Mouse (Mus musculus): ENCODE results near the gene Bloc1s6. TPM values are rescaled to one million over a fixed set of nuclear protein-coding genes. Genes with fewer than 3 reads are reported as not detected.

Gene Bloc1s6
- polyA plus RNA-seq, 2 experiments, result 38.5 to 40.6 TPM

DNA sequence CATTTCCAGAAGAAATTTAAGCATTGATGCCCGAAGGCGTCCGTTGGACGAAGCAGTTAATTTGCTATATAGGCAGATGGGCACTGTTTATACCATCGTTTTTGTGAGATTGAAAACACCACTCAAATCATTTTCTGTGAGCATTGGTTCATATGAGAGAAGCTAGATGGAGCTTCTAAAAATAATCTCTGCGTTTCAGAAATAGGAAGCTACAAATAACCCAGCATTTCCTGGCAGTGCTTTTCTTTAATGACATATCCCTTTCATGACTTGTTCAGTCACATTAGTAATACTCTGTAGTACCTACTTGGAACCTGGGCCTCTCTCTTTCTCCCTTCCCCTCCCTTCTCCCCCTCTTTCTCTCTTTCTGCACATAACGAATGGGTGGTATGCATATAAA lies 720 bp downstream of the Bloc1s6 start:
- TF ChIP-seq POLR2A (IDR thresholded peaks at IDR 0.05; ENCODE audit: borderline replicate concordance, extremely low read depth, insufficient read depth, insufficient read length), result no peak
- Histone ChIP-seq H3K36me3 (ENCODE audit: control insufficient read depth, insufficient read depth, low read length) (0 out of 2 replicates have a peak, but pooled peaks cover 6% of the 10 kb centered on the region), H3K27me3 (ENCODE audit: control insufficient read depth, insufficient read depth, low read length) (no peaks in the 10 kb centered on the region), H3K9ac (ENCODE audit: low read depth, low read length, severe bottlenecking) (peak overlapping the region; percentile 86), H3K4me1 (ENCODE audit: control insufficient read depth, insufficient read depth, low read length) (peaks cover 8% of the 10 kb centered on the region), H3K27ac (replicated peaks; ENCODE audit: low read depth, low read length) (peak overlapping the region; percentile 92; the same call in 1 of the 2 replicates), H3K4me3 (replicated peaks; ENCODE audit: low read length) (peak overlapping the region; percentile 69), H3K4me2 (replicated peaks; ENCODE audit: low read depth, low read length, severe bottlenecking) (peak overlapping the region; percentile 53), H3K9me3 (ENCODE audit: control insufficient read depth, low read length) (no peaks in the 10 kb centered on the region)
- WGBS, result 23% methylated on average over 7 of the region's 7 CpGs
- ATAC-seq (ENCODE audit: low FRiP score, low read depth) (no peak), DNase-seq (ENCODE audit: low spot score) (no peak)

GRCm38 (mm10) chr2:122746461-122746860 lies 8.2 kb downstream of the Bloc1s6 start:
- H3K27me3 ChIP-seq (ENCODE audit: control insufficient read depth, insufficient read depth, low read length), result no peaks in the 10 kb centered on the region
- no peak for DNase-seq (ENCODE audit: low spot score)
- WGBS, result 93% methylated on average over 9 of the region's 9 CpGs
- no peak overlapping the region for H3K4me2 ChIP-seq (replicated peaks; ENCODE audit: low read depth, low read length, severe bottlenecking)
- H3K9ac ChIP-seq (ENCODE audit: low read depth, low read length, severe bottlenecking), result no peak overlapping the region
- TF ChIP-seq POLR2A (IDR thresholded peaks at IDR 0.05; ENCODE audit: borderline replicate concordance, extremely low read depth, insufficient read depth, insufficient read length), result no peak
- H3K27ac ChIP-seq (replicated peaks; ENCODE audit: low read depth, low read length), result no peak overlapping the region
- H3K4me1 ChIP-seq (ENCODE audit: control insufficient read depth, insufficient read depth, low read length), result no peaks in the 10 kb centered on the region
- no peak overlapping the region for H3K4me3 ChIP-seq (replicated peaks; ENCODE audit: low read length)
- ATAC-seq (ENCODE audit: low FRiP score, low read depth), result no peak
- H3K36me3 ChIP-seq (ENCODE audit: control insufficient read depth, insufficient read depth, low read length), result peaks cover 42% of the 10 kb centered on the region
- no peaks in the 10 kb centered on the region for H3K9me3 ChIP-seq (ENCODE audit: control insufficient read depth, low read length)

DNA sequence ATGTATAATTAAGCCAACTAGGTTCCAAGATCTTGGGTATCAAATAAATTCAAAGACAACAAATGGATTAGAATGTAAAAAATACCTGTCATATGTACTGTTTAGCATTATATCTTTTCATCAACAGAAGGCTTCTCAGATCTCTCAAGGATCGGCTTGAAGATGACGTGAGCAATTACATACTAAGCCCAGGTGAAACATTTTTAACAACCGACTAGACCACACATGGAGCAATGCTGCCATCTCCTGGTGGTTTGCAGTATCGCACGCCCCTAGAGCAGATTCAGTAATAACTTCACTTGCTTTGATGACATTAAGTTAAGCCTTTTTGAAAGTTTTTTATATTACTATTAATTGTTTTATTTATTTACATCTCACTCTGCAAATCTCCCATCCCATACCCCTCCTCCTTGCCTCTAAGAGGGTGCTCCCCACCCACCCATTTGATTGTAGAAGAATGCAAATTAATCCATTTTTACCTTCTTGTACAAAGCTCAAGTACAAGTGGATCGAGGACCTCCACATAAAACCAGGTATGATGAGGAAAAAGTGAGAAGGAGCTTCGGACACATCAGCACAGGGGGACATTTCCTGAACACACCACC lies 15.5 kb downstream of the Bloc1s6 start:
- no peak overlapping the region for H3K27ac ChIP-seq (replicated peaks; ENCODE audit: low read depth, low read length)
- H3K27me3 ChIP-seq (ENCODE audit: control insufficient read depth, insufficient read depth, low read length), result no peaks in the 10 kb centered on the region
- DNase-seq (ENCODE audit: low spot score), result peak; percentile 74
- H3K36me3 ChIP-seq (ENCODE audit: control insufficient read depth, insufficient read depth, low read length), result no peaks in the 10 kb centered on the region
- H3K4me1 ChIP-seq (ENCODE audit: control insufficient read depth, insufficient read depth, low read length), result no peaks in the 10 kb centered on the region
- no peaks in the 10 kb centered on the region for H3K9me3 ChIP-seq (ENCODE audit: control insufficient read depth, low read length)
- no peak overlapping the region for H3K4me3 ChIP-seq (replicated peaks; ENCODE audit: low read length)
- no peak for TF ChIP-seq POLR2A (IDR thresholded peaks at IDR 0.05; ENCODE audit: borderline replicate concordance, extremely low read depth, insufficient read depth, insufficient read length)
- 0 out of 2 replicates have a peak, but pooled peaks have one; percentile 30 for ATAC-seq (ENCODE audit: low FRiP score, low read depth)
- no peak overlapping the region for H3K4me2 ChIP-seq (replicated peaks; ENCODE audit: low read depth, low read length, severe bottlenecking)
- no peak overlapping the region for H3K9ac ChIP-seq (ENCODE audit: low read depth, low read length, severe bottlenecking)
- WGBS, result 17% methylated on average over 7 of the region's 7 CpGs

GRCm38 (mm10) chr2:122759791-122760190 lies 21.5 kb downstream of the Bloc1s6 start:
- Histone ChIP-seq H3K4me1 (ENCODE audit: control insufficient read depth, insufficient read depth, low read length) (no peaks in the 10 kb centered on the region), H3K9me3 (ENCODE audit: control insufficient read depth, low read length) (no peaks in the 10 kb centered on the region), H3K4me3 (replicated peaks; ENCODE audit: low read length) (no peak overlapping the region), H3K4me2 (replicated peaks; ENCODE audit: low read depth, low read length, severe bottlenecking) (no peak overlapping the region), H3K27me3 (ENCODE audit: control insufficient read depth, insufficient read depth, low read length) (no peaks in the 10 kb centered on the region; the same call in 1 of the 2 replicates), H3K27ac (replicated peaks; ENCODE audit: low read depth, low read length) (no peak overlapping the region), H3K9ac (ENCODE audit: low read depth, low read length, severe bottlenecking) (no peak overlapping the region), H3K36me3 (ENCODE audit: control insufficient read depth, insufficient read depth, low read length) (no peaks in the 10 kb centered on the region)
- no peak for TF ChIP-seq POLR2A (IDR thresholded peaks at IDR 0.05; ENCODE audit: borderline replicate concordance, extremely low read depth, insufficient read depth, insufficient read length)
- no peak for ATAC-seq (ENCODE audit: low FRiP score, low read depth)
- 87% methylated on average over 1 of the region's 1 CpGs for WGBS
- DNase-seq (ENCODE audit: low spot score), result no peak

GRCm38 (mm10) chr2:122762991-122763390 lies 24.7 kb downstream of the Bloc1s6 start:
- Histone ChIP-seq H3K4me1 (ENCODE audit: control insufficient read depth, insufficient read depth, low read length) (0 out of 2 replicates have a peak, but pooled peaks cover 3% of the 10 kb centered on the region), H3K27me3 (ENCODE audit: control insufficient read depth, insufficient read depth, low read length) (peaks cover 12% of the 10 kb centered on the region), H3K4me3 (replicated peaks; ENCODE audit: low read length) (no peak overlapping the region), H3K4me2 (replicated peaks; ENCODE audit: low read depth, low read length, severe bottlenecking) (no peak overlapping the region), H3K9ac (ENCODE audit: low read depth, low read length, severe bottlenecking) (no peak overlapping the region), H3K9me3 (ENCODE audit: control insufficient read depth, low read length) (no peaks in the 10 kb centered on the region), H3K27ac (replicated peaks; ENCODE audit: low read depth, low read length) (no peak overlapping the region), H3K36me3 (ENCODE audit: control insufficient read depth, insufficient read depth, low read length) (no peaks in the 10 kb centered on the region)
- TF ChIP-seq POLR2A (IDR thresholded peaks at IDR 0.05; ENCODE audit: borderline replicate concordance, extremely low read depth, insufficient read depth, insufficient read length), result no peak
- WGBS, result 53% methylated on average over 3 of the region's 3 CpGs
- DNase-seq (ENCODE audit: low spot score) (no peak), ATAC-seq (ENCODE audit: low FRiP score, low read depth) (no peak)

Measured in limb, embryonic 14.5 days (tissue).